Mouse (Mus musculus) MEL (cell line): ENCODE results near the gene Dnaic1. TPM values are rescaled to one million over a fixed set of nuclear protein-coding genes. Genes with fewer than 3 reads are reported as not detected.

Experiments used
- DNase-seq: peaks from one replicate; pipeline ENCODE4 v3.0.0; 2011; ENCODE audit warnings: low read depth, low spot score
- H3K27ac ChIP-seq: 2 replicates; pipeline ENCODE4 v1.5.1; 2012; ENCODE audit warnings: low read depth, mild to moderate bottlenecking, control low read depth, low read length, moderate library complexity; ENCODE audit not compliant: control insufficient read depth
- H3K27me3 ChIP-seq, 2 experiments: fragments of 150-350 bp in 1 of 2; sonication (generic) in 1 of 2; 2 replicates each; pipeline ENCODE4 v1.6.1; 2012; ENCODE audit warnings: low read length in 2 of 2, mild to moderate bottlenecking in 2 of 2, improper control_type of control experiment in 1 of 2, moderate library complexity in 1 of 2; ENCODE audit not compliant: insufficient read depth in 2 of 2, control insufficient read depth in 1 of 2
- H3K36me3 ChIP-seq, 2 experiments: 2 replicates each; pipeline ENCODE4 v1.6.1; 2012 to 2014; ENCODE audit warnings: low read length in 2 of 2, improper control_type of control experiment in 1 of 2, inconsistent platforms in 1 of 2, mild to moderate bottlenecking in 1 of 2; ENCODE audit not compliant: insufficient read depth in 2 of 2, control insufficient read depth in 1 of 2
- H3K4me1 ChIP-seq, 2 experiments: fragments of 150-350 bp in 1 of 2; sonication (generic) in 1 of 2; 2 replicates each; pipeline ENCODE4 v1.6.1; 2012; ENCODE audit warnings: low read length in 2 of 2, improper control_type of control experiment in 1 of 2, mild to moderate bottlenecking in 1 of 2; ENCODE audit not compliant: insufficient read depth in 2 of 2, control insufficient read depth in 1 of 2
- H3K4me3 ChIP-seq, 2 experiments: fragments of 150-350 bp in 1 of 2; sonication (generic) in 1 of 2; 2 replicates each; pipeline ENCODE4 v1.5.1; 2012; ENCODE audit warnings: low read depth in 2 of 2, low read length in 2 of 2, mild to moderate bottlenecking in 2 of 2, moderate library complexity in 2 of 2, control low read depth in 1 of 2, improper control_type of control experiment in 1 of 2; ENCODE audit not compliant: control insufficient read depth in 1 of 2, insufficient read depth in 1 of 2
- H3K79me2 ChIP-seq: 2 replicates; pipeline ENCODE4 v1.6.1; 2012; ENCODE audit warnings: mild to moderate bottlenecking, low read length, moderate library complexity; ENCODE audit not compliant: control insufficient read depth, poor library complexity, insufficient read depth
- H3K9ac ChIP-seq: 2 replicates; pipeline ENCODE4 v1.6.1; 2012; ENCODE audit warnings: low read depth, mild to moderate bottlenecking, control low read depth, low read length, moderate library complexity; ENCODE audit not compliant: control insufficient read depth, poor library complexity, severe bottlenecking
- H3K9me3 ChIP-seq: fragments of 150-350 bp; sonication (generic); replicated peaks from 2 replicates; pipeline ENCODE4 v1.6.1; 2012; ENCODE audit warnings: mild to moderate bottlenecking, low read length, improper control_type of control experiment, moderate library complexity; ENCODE audit not compliant: insufficient read depth
- BHLHE40 ChIP-seq: IDR thresholded peaks from 2 replicates; pipeline ENCODE4 v1.6.1; 2012; ENCODE audit warnings: low read depth, mild to moderate bottlenecking, inconsistent platforms, low read length, improper control_type of control experiment, borderline replicate concordance
- E2F4 ChIP-seq: IDR thresholded peaks from 2 replicates; pipeline ENCODE4 v1.6.1; 2011; ENCODE audit warnings: low read depth, low read length, improper control_type of control experiment, borderline replicate concordance
- EP300 ChIP-seq, 2 experiments: IDR thresholded peaks; 2 replicates each; pipeline ENCODE4 v1.6.1; 2011; ENCODE audit warnings: improper control_type of control experiment in 2 of 2, low read length in 2 of 2, low read depth in 1 of 2, mild to moderate bottlenecking in 1 of 2
- GABPA ChIP-seq: IDR thresholded peaks from 2 replicates; pipeline ENCODE4 v1.6.1; 2012; ENCODE audit warnings: low read depth, mild to moderate bottlenecking, inconsistent platforms, low read length, improper control_type of control experiment, moderate library complexity
- HCFC1 ChIP-seq: IDR thresholded peaks from 2 replicates; pipeline ENCODE4 v1.6.1; 2012; ENCODE audit warnings: low read depth, mild to moderate bottlenecking, inconsistent platforms, low read length, improper control_type of control experiment, moderate library complexity
- MAFK ChIP-seq: IDR thresholded peaks from 2 replicates; pipeline ENCODE4 v1.6.1; 2011; ENCODE audit warnings: low read depth, mild to moderate bottlenecking, low read length, improper control_type of control experiment, borderline replicate concordance
- NELFE ChIP-seq: IDR thresholded peaks from 2 replicates; pipeline ENCODE4 v1.6.1; 2011; ENCODE audit warnings: low read depth, low read length, improper control_type of control experiment
- NRF1 ChIP-seq: IDR thresholded peaks from 2 replicates; pipeline ENCODE4 v1.6.1; 2014; ENCODE audit warnings: low read depth, mild to moderate bottlenecking, inconsistent platforms, low read length, improper control_type of control experiment, moderate library complexity; ENCODE audit not compliant: poor library complexity, insufficient read depth, severe bottlenecking
- POLR2AphosphoS5 ChIP-seq: IDR thresholded peaks from 2 replicates; pipeline ENCODE4 v1.6.1; 2012; ENCODE audit warnings: low read depth, borderline replicate concordance, mild to moderate bottlenecking, inconsistent platforms, low read length, moderate library complexity, mixed read lengths
- RCOR1 ChIP-seq: IDR thresholded peaks from 2 replicates; pipeline ENCODE4 v1.6.1; 2012; ENCODE audit warnings: low read depth, mild to moderate bottlenecking, inconsistent platforms, low read length, improper control_type of control experiment
- UBTF ChIP-seq: IDR thresholded peaks from 2 replicates; pipeline ENCODE4 v1.6.1; 2012; ENCODE audit warnings: low read depth, mild to moderate bottlenecking, inconsistent platforms, low read length, improper control_type of control experiment, moderate library complexity, borderline replicate concordance; ENCODE audit not compliant: insufficient read depth
- USF2 ChIP-seq, 2 experiments: IDR thresholded peaks; 2 replicates each; pipeline ENCODE4 v1.6.1; 2011 to 2012; ENCODE audit warnings: improper control_type of control experiment in 2 of 2, low read length in 2 of 2, borderline replicate concordance in 1 of 2, inconsistent platforms in 1 of 2, low read depth in 1 of 2, mild to moderate bottlenecking in 1 of 2; ENCODE audit not compliant: insufficient read depth in 1 of 2
- ZKSCAN1 ChIP-seq: IDR thresholded peaks from 2 replicates; pipeline ENCODE4 v1.6.1; 2012; ENCODE audit warnings: low read depth, mild to moderate bottlenecking, inconsistent platforms, low read length, improper control_type of control experiment, moderate library complexity
- ZMIZ1 ChIP-seq: IDR thresholded peaks from 2 replicates; pipeline ENCODE4 v1.6.1; 2012; ENCODE audit warnings: low read depth, mild to moderate bottlenecking, inconsistent platforms, low read length, improper control_type of control experiment, moderate library complexity
- polyA plus RNA-seq, 2 experiments: library from polyadenylated mRNA; stranded (reverse) in 1 of 2; unstranded in 1 of 2; fragments of >175 nt in 1 of 2; fragments of >200 nt in 1 of 2; gene quantifications; 2 replicates each; pipeline versions ENCODE4 v1.2.1 to v1.2.4; 2012; ENCODE audit warnings: low replicate concordance in 2 of 2, low read depth in 1 of 2; ENCODE audit not compliant: insufficient read length in 2 of 2, insufficient read depth in 1 of 2, missing spikeins in 1 of 2
- total RNA-seq: library from RNA; depleted of rRNA; stranded (reverse); fragments of 300-350 nt; gene quantifications from 2 replicates; pipeline ENCODE4 v1.2.3, GENCODE M21; 2012

Gene Dnaic1
- total and polyA plus RNA-seq, 3 experiments, result not detected

DNA sequence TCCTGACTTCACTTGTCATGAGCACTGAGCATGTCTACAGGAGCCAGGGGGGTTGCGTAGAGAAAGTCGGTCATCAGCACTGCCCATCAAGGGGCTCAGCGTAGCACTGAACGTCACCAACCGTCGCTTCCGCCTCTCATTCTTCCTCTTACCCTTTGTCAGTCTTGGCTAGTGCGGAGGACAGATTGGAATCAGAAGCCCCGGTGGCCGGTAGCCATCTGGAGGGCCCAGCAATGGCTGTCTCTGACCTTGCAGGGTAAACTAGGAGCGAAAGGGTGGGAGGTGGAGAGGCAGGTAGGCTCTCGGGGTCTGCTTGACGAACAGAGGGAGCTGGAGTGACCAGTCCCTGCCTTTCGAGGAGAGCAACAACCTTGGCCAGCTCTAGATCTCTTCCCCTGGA is 52.5 kb downstream of the Dnaic1 start:
- no peak overlapping the region for H3K4me3 ChIP-seq
- no peaks in the 10 kb centered on the region for H3K79me2 ChIP-seq
- H3K9me3 ChIP-seq, result no peaks in the 10 kb centered on the region
- no peak for DNase-seq
- H3K36me3 ChIP-seq, result no peaks in the 10 kb centered on the region
- peaks cover 3 to 5% of the 10 kb centered on the region in 2 experiments for H3K27me3 ChIP-seq
- TF ChIP-seq EP300 (IDR thresholded peaks at IDR 0.05; ENCODE audit: low read depth in 1 of 2, low read length in 2 of 2) (no peak), MAFK (no peak), NRF1 (no peak), POLR2AphosphoS5 (no peak), ZKSCAN1 (no peak)
- no peak overlapping the region for H3K27ac ChIP-seq
- no peak overlapping the region for H3K9ac ChIP-seq
- no peaks in the 10 kb centered on the region for H3K4me1 ChIP-seq

GRCm38 (mm10) chr4:41628202-41628927 is 58.8 kb downstream of the Dnaic1 start:
- no peaks in the 10 kb centered on the region for H3K9me3 ChIP-seq
- H3K4me1 ChIP-seq, result no peaks in the 10 kb centered on the region
- H3K79me2 ChIP-seq, result no peaks in the 10 kb centered on the region
- no peak overlapping the region for H3K27ac ChIP-seq
- no peaks in the 10 kb centered on the region for H3K36me3 ChIP-seq
- peaks cover 10 to 24% of the 10 kb centered on the region in 2 experiments for H3K27me3 ChIP-seq
- H3K4me3 ChIP-seq, result no peak overlapping the region
- DNase-seq, result peak; percentile 68
- TF ChIP-seq UBTF (no peak), GABPA (no peak)
- TF ChIP-seq, all 39 proteins: peak for 0
- no peak overlapping the region for H3K9ac ChIP-seq

GRCm38 (mm10) chr4:41630196-41630595 is 60.6 kb downstream of the Dnaic1 start:
- no peaks in the 10 kb centered on the region for H3K9me3 ChIP-seq
- H3K36me3 ChIP-seq, result no peaks in the 10 kb centered on the region
- no peaks in the 10 kb centered on the region for H3K4me1 ChIP-seq
- peaks cover 11 to 27% of the 10 kb centered on the region in 2 experiments for H3K27me3 ChIP-seq
- no peak overlapping the region for H3K9ac ChIP-seq
- H3K79me2 ChIP-seq, result no peaks in the 10 kb centered on the region
- no peak overlapping the region for H3K27ac ChIP-seq
- DNase-seq, result no peak
- no peak overlapping the region for H3K4me3 ChIP-seq
- no peak for TF ChIP-seq USF2 (IDR thresholded peaks at IDR 0.05; ENCODE audit: borderline replicate concordance in 1 of 2, insufficient read depth in 1 of 2, low read depth in 1 of 2, low read length in 2 of 2)
- no peak for TF ChIP-seq NELFE
- no peak for TF ChIP-seq E2F4
- TF ChIP-seq MAFK, result no peak
- TF ChIP-seq BHLHE40, result no peak
- no peak for TF ChIP-seq RCOR1
- TF ChIP-seq ZMIZ1, result no peak
- TF ChIP-seq UBTF, result no peak
- TF ChIP-seq HCFC1, result no peak
